Mouse (Mus musculus) liver, embryonic 18 days (tissue): ENCODE data around the gene Mdh1. TPM values are rescaled to one million over a fixed set of nuclear protein-coding genes. Genes with fewer than 3 reads are reported as not detected.

Experiments used
- polyA plus RNA-seq: library from polyadenylated mRNA; depleted of rRNA; stranded (reverse); fragments of >200 nt; gene quantifications from 2 replicates; pipeline ENCODE4 v1.2.3, GENCODE M21; 2012; rRNA removed

Mdh1 gene
- polyA plus RNA-seq, result 254 and 273 TPM in 2 replicates

GRCm38 (mm10) chr11:21571700-21572381 lies at the start of gene Mdh1, which contains the start of gene Wdpcp:
Gene Mdh1 (minus strand): TSS chr11:21572367.
Gene Wdpcp (plus strand): TSS chr11:21572235.

Other genes starting within 250 kb of the Mdh1 start
- gene Ugp2, start 201.2 kb downstream of the Mdh1 start, polyA plus RNA-seq, result 45.4 and 56.2 TPM in 2 replicates
- 0.67 and 0.71 TPM in 2 replicates for gene Wdpcp, start 132 bp downstream of the Mdh1 start, polyA plus RNA-seq